Mouse (Mus musculus) heart, embryonic 13.5 days (tissue): ENCODE measurements around the gene Psma6. TPM values are rescaled to one million over a fixed set of nuclear protein-coding genes. Genes with fewer than 3 reads are reported as not detected.
"Not testable (repeated sequence)": the region's sequence is repeated elsewhere in the genome, so short reads cannot be mapped to it uniquely, and the experiment has no call there.

ENCODE experiments used
- ATAC-seq: fragments of 200-750 bp; cut with Nextera tagmentation; 2 replicates; pipeline ENCODE4 v1.8.0; 2017; ENCODE audit warnings: moderate TSS enrichment; ENCODE audit not compliant: insufficient number of reproducible peaks, low FRiP score, low TSS enrichment; ENCODE audit errors: extremely low read depth
- H3K27ac ChIP-seq: fragments of 300-500 bp; sonication (generic); replicated peaks from 2 replicates; pipeline ENCODE4 v1.5.1; 2015; ENCODE audit warnings: moderate library complexity, mild to moderate bottlenecking, inconsistent platforms
- H3K27me3 ChIP-seq: fragments of 300-500 bp; sonication (generic); replicated peaks from 2 replicates; pipeline ENCODE4 v1.6.1; 2015; ENCODE audit warnings: mild to moderate bottlenecking, inconsistent platforms
- H3K36me3 ChIP-seq: fragments of 300-500 bp; sonication (generic); 2 replicates; pipeline ENCODE4 v1.6.1; 2015; ENCODE audit warnings: mild to moderate bottlenecking, inconsistent platforms
- H3K4me1 ChIP-seq: fragments of 300-500 bp; sonication (generic); 2 replicates; pipeline ENCODE4 v1.6.1; 2015; ENCODE audit warnings: inconsistent platforms
- H3K4me2 ChIP-seq: fragments of 300-500 bp; sonication (generic); 2 replicates; pipeline ENCODE4 v1.6.1; 2015; ENCODE audit warnings: inconsistent platforms, mild to moderate bottlenecking, moderate library complexity
- H3K4me3 ChIP-seq: fragments of 300-500 bp; sonication (generic); 2 replicates; pipeline ENCODE4 v1.5.1; 2015; ENCODE audit warnings: moderate library complexity, mild to moderate bottlenecking, inconsistent platforms
- H3K9ac ChIP-seq: fragments of 300-500 bp; sonication (generic); 2 replicates; pipeline ENCODE4 v1.6.1; 2015; ENCODE audit warnings: inconsistent platforms, mild to moderate bottlenecking, moderate library complexity
- H3K9me3 ChIP-seq: fragments of 300-500 bp; sonication (generic); 2 replicates; pipeline ENCODE4 v1.6.1; 2016; ENCODE audit warnings: inconsistent platforms
- WGBS: fragments of 180-500 bp; shearing (Covaris S2); methylation state at CpG from one replicate; pipeline ENCODE4 v1.1.7; 2015; ENCODE audit warnings: mixed read lengths; 5-methylcytosine and 5-hydroxymethylcytosine counted together
- polyA plus RNA-seq: library from polyadenylated mRNA; unstranded; fragments of >200 nt; fragmentation: Nextera tagmentation; extraction: Ambion mirVana; gene quantifications from 2 replicates; pipeline ENCODE4 v1.2.1, GENCODE M21; 2015

The Psma6 gene
- polyA plus RNA-seq, 1 experiment from 2014 or later, result 321 TPM

- ATAC-seq, result no peak
- WGBS, result 77% methylated on average over 11 of the region's 11 CpGs
- Histone ChIP-seq H3K27me3 (no peaks in the 10 kb centered on the region), H3K9ac (0 out of 2 replicates have a peak overlapping the region, but pooled peaks have one; percentile 10), H3K4me1 (peaks cover 16% of the 10 kb centered on the region), H3K4me2 (no peak overlapping the region), H3K27ac (no peak overlapping the region), H3K9me3 (no peaks in the 10 kb centered on the region), H3K36me3 (no peaks in the 10 kb centered on the region), H3K4me3 (no peak overlapping the region)
Measured at GRCm38 (mm10) chr12:55392733-55393577, 8.9 kb downstream of the Psma6 start.

- not testable (repeated sequence) for H3K9ac ChIP-seq, H3K36me3 ChIP-seq, H3K9me3 ChIP-seq, H3K27ac ChIP-seq, H3K4me2 ChIP-seq, H3K27me3 ChIP-seq, H3K4me3 ChIP-seq, ATAC-seq
- 85% methylated on average over 14 of the region's 14 CpGs for WGBS
- H3K4me1 ChIP-seq, result peaks cover 21% of the 10 kb centered on the region
Measured at GRCm38 (mm10) chr12:55395601-55396000, 11.6 kb downstream of the Psma6 start.

- 87% methylated on average over 4 of the region's 4 CpGs for WGBS
- H3K4me2 ChIP-seq, result no peak overlapping the region
- ATAC-seq, result no peak
Measured at GRCm38 (mm10) chr12:55396536-55396935, 12.5 kb downstream of the Psma6 start.

GRCm38 (mm10) chr12:55397544-55398239, 13.7 kb downstream of the Psma6 start:
- 47% methylated on average over 9 of the region's 9 CpGs for WGBS
- Histone ChIP-seq H3K4me2 (peak overlapping the region; percentile 97), H3K4me1 (peaks cover 21% of the 10 kb centered on the region), H3K9ac (peak overlapping the region; percentile 97), H3K4me3 (peak overlapping the region; percentile 79), H3K9me3 (no peaks in the 10 kb centered on the region), H3K27me3 (no peaks in the 10 kb centered on the region), H3K36me3 (peaks cover 11% of the 10 kb centered on the region), H3K27ac (peak overlapping the region; percentile 95)
- ATAC-seq, result no peak

More at GRCm38 (mm10) chr12:55396536-55396935, 12.5 kb downstream of the Psma6 start:
- Histone ChIP-seq H3K9me3 (no peaks in the 10 kb centered on the region), H3K4me1 (peaks cover 21% of the 10 kb centered on the region), H3K27ac (no peak overlapping the region), H3K27me3 (no peaks in the 10 kb centered on the region), H3K4me3 (no peak overlapping the region), H3K9ac (no peak overlapping the region), H3K36me3 (peaks cover 3% of the 10 kb centered on the region; the same call in 1 of the 2 replicates)

- Histone ChIP-seq H3K9ac (peak overlapping the region; percentile 97), H3K9me3 (no peaks in the 10 kb centered on the region), H3K27ac (peak overlapping the region; percentile 95), H3K27me3 (no peaks in the 10 kb centered on the region), H3K4me3 (peak overlapping the region; percentile 79), H3K4me1 (peaks cover 21% of the 10 kb centered on the region), H3K36me3 (peaks cover 18% of the 10 kb centered on the region), H3K4me2 (peak overlapping the region; percentile 97)
- WGBS, result under 1% methylated on average over 51 of the region's 51 CpGs
- ATAC-seq, result peak; percentile 94
Measured at GRCm38 (mm10) chr12:55398240-55399127, 14.5 kb downstream of the Psma6 start.

- ATAC-seq, result no peak
- Histone ChIP-seq H3K4me3 (peak overlapping the region; percentile 79), H3K36me3 (peaks cover 25% of the 10 kb centered on the region), H3K9me3 (no peaks in the 10 kb centered on the region), H3K4me1 (peaks cover 21% of the 10 kb centered on the region), H3K27me3 (no peaks in the 10 kb centered on the region), H3K27ac (peak overlapping the region; percentile 95), H3K9ac (peak overlapping the region; percentile 97), H3K4me2 (peak overlapping the region; percentile 97)
- WGBS, result 1% methylated on average over 20 of the region's 20 CpGs
Measured at GRCm38 (mm10) chr12:55399128-55399677, 15.2 kb downstream of the Psma6 start.

GRCm38 (mm10) chr12:55407888-55408287, 23.9 kb downstream of the Psma6 start:
- peaks cover 14% of the 10 kb centered on the region for H3K4me1 ChIP-seq
- no peak overlapping the region for H3K27ac ChIP-seq
- no peak for ATAC-seq
- no peak overlapping the region for H3K4me3 ChIP-seq
- no peak overlapping the region for H3K4me2 ChIP-seq
- 41% methylated on average over 5 of the region's 5 CpGs for WGBS
- no peaks in the 10 kb centered on the region for H3K27me3 ChIP-seq
- no peak overlapping the region; the same call in 1 of the 2 replicates for H3K9ac ChIP-seq
- H3K36me3 ChIP-seq, result peaks cover 72% of the 10 kb centered on the region
- H3K9me3 ChIP-seq, result no peaks in the 10 kb centered on the region

GRCm38 (mm10) chr12:55415255-55415654, 31.2 kb downstream of the Psma6 start:
- H3K9ac ChIP-seq, result no peak overlapping the region
- ATAC-seq, result no peak
- no peak overlapping the region for H3K27ac ChIP-seq
- H3K4me2 ChIP-seq, result no peak overlapping the region
- H3K4me1 ChIP-seq, result no peaks in the 10 kb centered on the region
- 90% methylated on average over 5 of the region's 5 CpGs for WGBS
- H3K27me3 ChIP-seq, result no peaks in the 10 kb centered on the region
- no peak overlapping the region for H3K4me3 ChIP-seq
- H3K9me3 ChIP-seq, result no peaks in the 10 kb centered on the region
- peaks cover 94% of the 10 kb centered on the region for H3K36me3 ChIP-seq

- no peaks in the 10 kb centered on the region for H3K27me3 ChIP-seq
- H3K9me3 ChIP-seq, result no peaks in the 10 kb centered on the region
- H3K36me3 ChIP-seq, result peaks cover 94% of the 10 kb centered on the region
- ATAC-seq, result no peak
- 71% methylated on average over 1 of the region's 1 CpGs for WGBS
- no peak overlapping the region for H3K27ac ChIP-seq
- H3K4me2 ChIP-seq, result no peak overlapping the region
- H3K4me1 ChIP-seq, result no peaks in the 10 kb centered on the region
- no peak overlapping the region for H3K4me3 ChIP-seq
- no peak overlapping the region for H3K9ac ChIP-seq
Measured at GRCm38 (mm10) chr12:55415762-55416161, 31.7 kb downstream of the Psma6 start.

GRCm38 (mm10) chr12:55420220-55420619, 36.2 kb downstream of the Psma6 start:
- 89% methylated on average over 24 of the region's 24 CpGs for WGBS
- Histone ChIP-seq H3K4me3 (no peak overlapping the region), H3K4me2 (no peak overlapping the region), H3K9ac (no peak overlapping the region), H3K4me1 (peaks cover 13% of the 10 kb centered on the region), H3K27ac (no peak overlapping the region), H3K36me3 (peaks cover 53% of the 10 kb centered on the region), H3K27me3 (no peaks in the 10 kb centered on the region), H3K9me3 (no peaks in the 10 kb centered on the region)
- ATAC-seq, result no peak
